Mouse (Mus musculus): ENCODE measurements at regions not wholly inside any gene's neighbourhood (a gene's known extent, or its start where the extent isn't known, plus 50 kb on each side); places are given as distances from the start of the nearest gene placed in this dataset.

GRCm38 (mm10) chr6:140239356-140239755, 184.5 kb upstream of the Plekha5 start:
- TF ChIP-seq CTCF (IDR thresholded peaks at IDR 0.05), result no peak
- no peak for TF ChIP-seq EP300 (IDR thresholded peaks at IDR 0.05; ENCODE audit: insufficient read depth, low read depth, low read length)
- no peak for TF ChIP-seq POLR2A (IDR thresholded peaks at IDR 0.05; ENCODE audit: insufficient read depth, low read depth, low read length)

Measured in heart, adult 2 months (tissue).